Mouse (Mus musculus) C2C12 (cell line): ENCODE measurements around the gene Defb48. TPM values are rescaled to one million over a fixed set of nuclear protein-coding genes. Genes with fewer than 3 reads are reported as not detected.

Experiments used
- H3K27me3 ChIP-seq: one replicate; pipeline ENCODE4 v1.6.1; 2011; ENCODE audit not compliant: control insufficient read depth, insufficient read depth, insufficient read length
- H3K36me3 ChIP-seq: one replicate; pipeline ENCODE4 v1.6.1; 2011; ENCODE audit not compliant: control insufficient read depth, insufficient read depth
- H3K4me3 ChIP-seq: one replicate; pipeline ENCODE4 v1.5.1; 2011; ENCODE audit warnings: mild to moderate bottlenecking, control low read depth; ENCODE audit not compliant: poor library complexity, insufficient read depth, severe bottlenecking
- H3K79me2 ChIP-seq: one replicate; pipeline ENCODE4 v1.6.1; 2011; ENCODE audit not compliant: control insufficient read depth, insufficient read depth
- H3K79me3 ChIP-seq: one replicate; pipeline ENCODE4 v1.6.1; 2011; ENCODE audit warnings: low read depth, control low read depth
- H3ac ChIP-seq: one replicate; pipeline ENCODE3; 2011; ENCODE audit warnings: low read depth; ENCODE audit not compliant: control insufficient read depth, insufficient read length
- CEBPB ChIP-seq: IDR thresholded peaks from one replicate; pipeline ENCODE4 v1.6.1; 2011; ENCODE audit warnings: low read depth, mild to moderate bottlenecking, control low read depth, moderate library complexity
- CTCF ChIP-seq: IDR thresholded peaks from one replicate; pipeline ENCODE4 v1.5.1; 2011; ENCODE audit not compliant: control insufficient read depth, insufficient read depth, insufficient read length
- FOSL1 ChIP-seq: IDR thresholded peaks from one replicate; pipeline ENCODE4 v1.8.0; 2011; ENCODE audit warnings: mild to moderate bottlenecking, low read length; ENCODE audit not compliant: poor library complexity, insufficient read depth, severe bottlenecking
- MAX ChIP-seq: IDR thresholded peaks from one replicate; pipeline ENCODE4 v1.6.1; 2011; ENCODE audit warnings: mild to moderate bottlenecking, control low read depth
- MYOD1 ChIP-seq: IDR thresholded peaks from one replicate; pipeline ENCODE4 v1.6.1; 2011; ENCODE audit warnings: low read depth; ENCODE audit not compliant: control insufficient read depth, insufficient read length
- MYOG ChIP-seq: IDR thresholded peaks from one replicate; pipeline ENCODE4 v1.6.1; 2011; ENCODE audit not compliant: control insufficient read depth, insufficient read length; ENCODE audit errors: extremely low read depth
- USF1 ChIP-seq: IDR thresholded peaks from one replicate; pipeline ENCODE4 v1.6.1; 2011; ENCODE audit warnings: low read depth, mild to moderate bottlenecking, control low read depth, moderate library complexity
- polyA plus RNA-seq: library from polyadenylated mRNA; unstranded; fragments of >200 nt; fragmentation: generic; extraction: Trizol; gene quantifications from one replicate; pipeline ENCODE4 v1.2.1, GENCODE M21; 2012; ENCODE audit warnings: missing spikeins

The Defb48 gene
- polyA plus RNA-seq, 1 experiment, result not detected

DNA sequence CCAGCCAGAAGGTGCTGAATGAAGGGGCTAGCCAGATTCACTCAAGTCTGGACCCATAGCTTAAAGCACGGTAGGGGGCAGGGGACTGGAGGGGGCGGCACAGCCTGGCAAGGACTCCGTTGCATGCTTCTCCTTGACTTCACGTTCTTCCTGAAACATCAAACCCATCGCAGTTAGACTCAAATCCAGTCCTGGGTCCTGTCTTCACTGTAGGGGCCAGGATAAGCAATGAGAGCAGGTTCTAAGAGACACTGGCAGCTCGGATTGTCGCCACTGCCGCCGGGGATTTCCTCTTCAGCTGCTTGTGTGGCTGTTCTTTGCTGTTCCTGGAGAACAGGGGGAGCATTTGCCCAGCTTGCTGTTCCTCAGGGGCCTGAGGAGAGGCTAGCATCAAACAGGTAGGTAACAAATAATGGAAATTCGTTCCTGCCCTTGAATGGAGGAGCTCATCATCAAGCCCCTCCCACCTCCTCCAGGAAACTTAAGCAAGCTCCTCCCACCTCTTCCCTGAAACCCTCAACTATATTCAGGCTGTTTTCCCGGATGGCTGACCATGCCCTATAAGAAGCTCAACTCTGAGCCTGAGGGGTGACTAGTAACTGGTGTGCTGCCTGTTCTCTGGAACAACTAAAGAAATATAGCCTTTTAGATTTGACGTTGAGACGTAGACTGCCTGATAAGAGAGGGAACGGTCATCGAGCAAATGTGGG lies 18.3 kb downstream of the Defb48 start:
- no peaks in the 10 kb centered on the region for H3K27me3 ChIP-seq
- H3ac ChIP-seq, result no peak overlapping the region
- H3K36me3 ChIP-seq, result no peaks in the 10 kb centered on the region
- no peaks in the 10 kb centered on the region for H3K79me3 ChIP-seq
- H3K4me3 ChIP-seq, result no peak overlapping the region
- H3K79me2 ChIP-seq, result no peaks in the 10 kb centered on the region
- TF ChIP-seq MYOG (no peak), FOSL1 (no peak), CEBPB (no peak), MYOD1 (no peak), MAX (no peak), USF1 (no peak), CTCF (no peak)

DNA sequence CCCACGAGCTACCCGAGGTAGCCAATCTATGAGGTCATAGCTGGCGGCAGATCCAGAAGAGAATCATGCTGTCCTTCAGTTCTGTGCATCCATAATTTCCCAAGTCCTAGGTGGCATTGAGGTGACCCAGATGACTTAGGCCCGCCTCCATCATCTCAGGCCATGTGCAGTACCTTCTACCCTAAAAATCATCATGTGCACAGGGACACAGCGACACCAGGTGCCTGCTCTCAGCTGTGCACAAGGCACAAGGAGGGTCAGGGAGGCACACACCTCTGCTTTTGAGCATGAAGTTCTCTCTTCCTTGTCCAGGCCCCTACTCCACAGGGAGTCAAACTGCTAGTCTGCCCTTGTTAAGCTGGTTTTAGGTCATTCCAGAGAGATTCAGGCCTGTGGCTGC lies 19.0 kb downstream of the Defb48 start:
- Histone ChIP-seq H3ac (no peak overlapping the region), H3K27me3 (no peaks in the 10 kb centered on the region), H3K79me2 (no peaks in the 10 kb centered on the region), H3K4me3 (no peak overlapping the region), H3K79me3 (no peaks in the 10 kb centered on the region), H3K36me3 (no peaks in the 10 kb centered on the region)
- TF ChIP-seq FOSL1 (no peak), USF1 (no peak), CEBPB (no peak), CTCF (no peak), MAX (no peak), MYOG (no peak)

DNA sequence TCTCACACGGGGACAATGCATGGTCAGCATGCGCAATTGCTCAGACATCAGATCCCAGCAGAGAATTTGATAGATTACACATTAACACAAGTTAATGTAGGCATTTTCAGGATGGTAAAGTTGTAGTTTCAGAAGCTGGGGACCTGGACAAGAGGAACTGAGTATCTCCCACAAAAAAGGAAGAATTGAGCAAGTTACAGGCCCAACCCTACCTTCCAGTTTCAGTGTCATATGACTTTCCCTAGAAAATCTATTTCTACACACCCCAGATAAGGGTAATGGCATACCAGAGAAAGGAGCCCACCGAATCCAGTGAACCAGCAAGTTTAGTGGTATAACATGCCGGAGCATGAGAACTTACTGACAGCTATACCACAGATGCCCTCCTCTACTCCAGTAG lies 20.7 kb downstream of the Defb48 start:
- no peak for TF ChIP-seq FOSL1
- no peak for TF ChIP-seq MYOD1
- TF ChIP-seq MAX, result no peak
- TF ChIP-seq CEBPB, result no peak
- no peak for TF ChIP-seq CTCF
- TF ChIP-seq USF1, result no peak
- TF ChIP-seq MYOG, result no peak
- Histone ChIP-seq H3K36me3 (peaks cover 3% of the 10 kb centered on the region), H3K79me2 (no peaks in the 10 kb centered on the region), H3K27me3 (no peaks in the 10 kb centered on the region), H3K79me3 (no peaks in the 10 kb centered on the region), H3K4me3 (no peak overlapping the region), H3ac (no peak overlapping the region)

DNA sequence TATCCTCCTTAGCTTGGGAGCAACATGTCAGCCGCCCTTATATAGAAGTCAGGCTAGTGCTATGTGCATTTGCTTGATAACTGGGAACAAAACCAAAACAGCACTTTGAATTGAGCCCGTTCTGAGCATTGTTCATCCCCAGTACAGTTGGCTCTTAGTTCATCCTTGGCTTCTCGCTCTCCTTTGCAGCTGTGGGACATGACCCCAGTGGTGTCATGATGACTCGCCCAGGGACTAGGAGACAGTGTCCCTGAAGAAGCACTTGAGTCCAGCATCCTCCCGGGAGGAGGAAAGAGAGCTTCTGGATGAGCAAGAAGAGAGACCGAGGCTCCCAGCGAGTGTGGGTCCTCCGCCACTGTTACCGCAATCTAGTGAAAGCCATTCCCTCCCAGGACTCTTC lies 28.2 kb downstream of the Defb48 start:
- H3K36me3 ChIP-seq, result peaks cover 36% of the 10 kb centered on the region
- H3K79me2 ChIP-seq, result no peaks in the 10 kb centered on the region
- no peak overlapping the region for H3K4me3 ChIP-seq
- TF ChIP-seq CTCF, result no peak
- no peak for TF ChIP-seq USF1
- TF ChIP-seq CEBPB, result no peak
- no peak for TF ChIP-seq MAX
- no peak for TF ChIP-seq FOSL1
- no peak for TF ChIP-seq MYOD1
- no peak for TF ChIP-seq MYOG
- H3K79me3 ChIP-seq, result no peaks in the 10 kb centered on the region
- no peak overlapping the region for H3ac ChIP-seq
- H3K27me3 ChIP-seq, result no peaks in the 10 kb centered on the region

DNA sequence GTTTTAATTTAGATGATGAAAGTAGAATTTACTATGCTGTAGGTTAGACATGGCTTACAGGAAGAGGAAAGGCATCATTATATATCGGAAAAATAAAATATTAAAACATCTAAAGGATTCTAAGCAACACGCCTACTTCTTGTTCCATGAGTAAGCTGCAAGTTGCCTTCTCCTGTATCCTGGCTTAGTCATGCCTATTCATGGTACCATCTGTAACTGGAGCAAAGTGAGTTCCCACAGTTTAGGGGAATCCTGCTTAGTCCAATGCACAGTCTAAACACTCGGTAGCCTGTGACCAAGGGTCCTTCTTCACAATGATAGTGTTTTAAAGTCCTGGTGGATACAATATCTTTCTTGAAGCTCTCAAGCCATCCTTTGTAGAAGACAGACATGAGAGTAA lies 37.5 kb downstream of the Defb48 start:
- Histone ChIP-seq H3ac (no peak overlapping the region), H3K27me3 (no peaks in the 10 kb centered on the region), H3K79me2 (no peaks in the 10 kb centered on the region), H3K4me3 (no peak overlapping the region), H3K79me3 (no peaks in the 10 kb centered on the region), H3K36me3 (peaks cover 5% of the 10 kb centered on the region)
- TF ChIP-seq CTCF (no peak), MYOG (no peak), FOSL1 (no peak), USF1 (no peak), CEBPB (no peak), MYOD1 (no peak), MAX (no peak)
